Mouse (Mus musculus): ENCODE results near the gene Gm10964. TPM values are rescaled to one million over a fixed set of nuclear protein-coding genes. Genes with fewer than 3 reads are reported as not detected.

Gene Gm10964
- not detected for total RNA-seq (2021)
- long read RNA-seq, experiment 1, partial matches to known transcripts, result 0 of 3 reads
- long read RNA-seq, experiment 1, other reads (novel, unspliced or antisense), result 3 of 3 reads
- long read RNA-seq, experiment 2, result 0 reads

- DNase-seq (ENCODE audit: low spot score in 2 of 2), result no peak
- intact Hi-C loops (cut with DNase I), result loop anchor here (10.0 kb wide), 2 partner anchors 165 to 315 kb away; partner anchors contain the start of gene Syt6
Observed at GRCm38 (mm10) chr3:103739329-103739728, at the start of gene Gm10964. TSS of gene Gm10964 (plus strand) at chr3:103739366.

DNA sequence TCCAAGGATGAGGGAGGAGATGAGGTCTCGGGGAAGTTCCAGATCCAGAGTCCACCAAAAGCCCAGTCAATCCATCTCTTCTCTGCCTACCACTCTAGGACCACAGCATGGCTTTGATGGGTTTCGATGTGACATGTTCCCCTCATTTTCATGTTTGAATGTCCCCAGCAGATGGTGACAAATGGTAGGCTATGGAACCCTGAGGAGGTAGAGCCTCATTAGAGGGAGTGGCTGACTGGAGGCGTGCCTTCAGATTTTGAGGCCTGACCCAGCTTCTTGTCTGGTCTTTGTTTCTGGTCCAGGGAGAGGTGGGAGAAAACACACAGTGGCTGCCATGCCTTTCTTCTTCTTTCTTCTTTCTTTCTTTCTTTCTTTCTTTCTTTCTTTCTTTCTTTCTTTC lies 48.7 kb upstream of the Gm10964 start:
- no peak for DNase-seq (ENCODE audit: low spot score in 2 of 2)
- intact Hi-C loops (cut with DNase I), result no loop called here

- intact Hi-C loops (cut with DNase I), result no loop called here
- DNase-seq (ENCODE audit: low spot score in 2 of 2), result no peak
Observed at GRCm38 (mm10) chr3:103695556-103695955, 43.6 kb upstream of the Gm10964 start.

DNA sequence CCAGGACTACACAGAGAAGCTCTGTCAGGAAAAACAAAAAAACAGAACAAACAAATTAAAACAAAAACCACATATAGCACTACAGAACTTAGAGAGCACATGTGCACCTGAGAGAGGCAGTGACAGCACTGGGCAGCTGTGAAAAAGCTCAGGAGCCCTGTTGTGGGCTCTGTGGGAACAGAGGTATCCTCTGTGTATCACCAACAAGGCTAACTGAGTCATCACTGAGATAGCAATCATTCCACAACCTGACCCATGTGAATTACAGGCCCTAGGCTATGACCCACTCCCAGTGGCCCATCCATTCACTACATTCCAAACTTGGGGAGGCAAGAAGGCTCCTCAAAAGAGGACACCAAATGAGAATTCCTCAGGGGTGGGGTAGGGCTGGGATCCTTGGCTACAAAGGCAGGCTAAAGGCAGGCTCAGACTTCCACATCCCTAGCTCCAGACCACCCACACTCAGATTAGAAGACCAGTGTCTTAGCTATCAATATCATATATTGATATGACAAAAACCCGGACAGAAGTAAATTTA lies 42.7 kb upstream of the Gm10964 start:
- intact Hi-C loops (cut with DNase I), result no loop called here

GRCm38 (mm10) chr3:103704661-103705060 lies 34.5 kb upstream of the Gm10964 start:
- intact Hi-C loops (cut with DNase I), result no loop called here
- DNase-seq (ENCODE audit: low spot score in 2 of 2), result no peak

More for the DNA sequence above, 42.7 kb upstream of the Gm10964 start:
- no peak for DNase-seq (ENCODE audit: low spot score in 2 of 2)

- no peak for DNase-seq (ENCODE audit: low spot score in 2 of 2)
- intact Hi-C loops (cut with DNase I), result no loop called here
Observed at GRCm38 (mm10) chr3:103705426-103705825, 33.7 kb upstream of the Gm10964 start.

DNA sequence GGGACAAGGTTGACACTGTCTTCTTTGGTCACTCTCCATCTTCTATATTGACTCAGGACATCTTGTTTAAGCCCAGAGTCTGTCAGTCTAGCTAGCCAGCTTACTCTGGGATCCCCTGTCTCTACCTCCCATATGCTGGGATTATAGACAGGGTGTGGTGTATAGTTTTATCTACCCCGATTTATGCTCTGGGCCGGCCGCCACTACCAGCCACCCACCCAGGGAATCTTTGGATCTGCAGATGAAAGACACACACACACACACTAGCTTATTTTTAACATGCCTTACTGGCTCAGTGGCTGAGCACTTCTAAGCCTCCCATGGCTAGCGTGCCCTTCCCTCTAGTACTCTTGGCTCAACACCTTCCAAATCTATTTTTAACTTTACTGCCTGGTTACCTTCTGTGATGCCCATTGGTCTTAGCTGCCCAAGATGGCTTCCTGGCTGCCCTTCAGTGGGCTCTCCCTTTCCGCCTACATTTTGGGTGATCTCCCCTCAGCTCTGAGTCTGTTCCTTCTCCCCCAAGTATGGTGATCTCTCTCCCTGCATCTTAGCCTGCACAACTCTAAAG lies 29.6 kb upstream of the Gm10964 start:
- intact Hi-C loops (cut with DNase I), result no loop called here
- peak in 1 of 2 experiments; percentile 39 for DNase-seq (ENCODE audit: low spot score in 2 of 2)

- DNase-seq (ENCODE audit: low spot score in 2 of 2), result no peak
- intact Hi-C loops (cut with DNase I), result no loop called here
Observed at GRCm38 (mm10) chr3:103712196-103712595, 27.0 kb upstream of the Gm10964 start.

DNA sequence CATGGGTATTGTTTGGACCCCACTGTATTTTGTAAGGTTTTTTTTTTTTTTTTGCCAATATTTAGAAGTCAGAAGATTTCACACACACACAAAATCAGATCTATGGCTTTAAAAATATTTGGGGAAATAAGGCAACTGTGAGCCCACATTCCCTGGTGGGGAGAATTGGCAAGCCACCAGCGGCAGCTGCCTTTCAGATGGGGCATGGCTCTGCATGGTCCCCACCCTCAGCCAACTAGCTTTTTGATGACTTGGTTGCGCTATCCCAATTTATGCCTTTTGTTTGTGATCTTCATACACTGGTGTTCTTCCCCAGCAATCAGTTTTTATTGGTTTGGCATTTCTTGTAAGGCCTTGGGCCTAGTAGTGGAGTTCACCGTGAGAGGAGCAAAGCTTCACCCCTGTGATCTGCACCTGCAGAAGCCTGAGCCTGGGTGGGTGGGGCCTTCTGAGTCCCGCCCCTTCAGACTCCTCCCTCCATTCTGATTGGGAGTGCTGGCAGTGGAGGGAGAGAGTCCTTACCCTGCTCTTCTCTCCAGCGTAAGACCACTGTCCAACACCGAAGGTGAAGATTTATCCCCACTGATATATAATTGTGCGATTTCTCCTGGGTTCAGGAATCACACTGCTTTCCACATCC lies 24.8 kb upstream of the Gm10964 start:
- DNase-seq (ENCODE audit: low spot score in 2 of 2), result no peak
- intact Hi-C loops (cut with DNase I), result no loop called here

- no peak for DNase-seq (ENCODE audit: low spot score in 2 of 2)
- intact Hi-C loops (cut with DNase I), result no loop called here
Observed at GRCm38 (mm10) chr3:103714942-103715341, 24.2 kb upstream of the Gm10964 start.

DNA sequence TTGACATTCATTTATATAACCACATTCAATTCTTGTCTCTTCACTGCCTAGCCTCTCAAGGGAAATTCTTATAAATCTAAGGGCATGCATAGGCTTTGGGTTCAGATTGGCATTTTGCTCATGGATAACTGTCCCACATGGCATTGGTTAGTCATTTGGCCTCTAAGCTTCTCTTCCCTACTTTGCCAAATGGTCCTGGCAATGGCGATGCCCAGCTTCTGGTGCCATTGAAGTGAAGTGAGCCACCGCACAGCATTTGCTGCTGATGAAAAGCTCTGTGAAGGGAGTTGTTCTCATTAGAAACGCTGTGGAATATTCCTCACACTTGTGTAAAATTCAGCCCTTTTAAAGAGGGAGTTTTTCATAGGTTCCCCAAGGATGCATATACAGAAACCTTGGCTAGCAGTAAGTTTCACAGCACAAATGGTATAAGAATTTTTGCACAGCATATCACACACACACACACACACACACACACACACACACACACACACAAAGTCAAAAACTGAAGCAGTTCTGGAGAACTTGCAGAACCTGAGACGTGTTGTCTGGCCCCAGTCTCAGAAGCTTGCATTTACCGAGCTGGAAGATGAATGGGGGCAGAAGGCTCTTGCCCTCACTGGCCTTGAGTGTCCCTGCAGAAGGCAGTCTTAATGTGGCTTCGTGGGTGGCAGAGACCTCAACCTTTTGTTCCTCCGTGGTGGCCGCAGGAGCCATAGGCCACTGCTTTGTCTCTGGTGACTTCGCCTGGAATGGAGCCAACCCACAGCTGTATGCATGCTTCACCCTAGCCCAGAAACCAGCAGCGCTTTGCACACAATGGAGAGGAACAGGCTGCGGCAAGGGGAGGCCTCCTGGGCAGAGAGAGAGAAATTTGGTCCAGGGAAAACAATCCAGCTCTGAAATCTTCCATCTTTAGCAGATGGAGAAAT lies 23.1 kb upstream of the Gm10964 start:
- DNase-seq (ENCODE audit: low spot score in 2 of 2), result peak in 1 of 2 experiments; percentile 45
- intact Hi-C loops (cut with DNase I), result no loop called here

- intact Hi-C loops (cut with DNase I), result no loop called here
- no peak for DNase-seq (ENCODE audit: low spot score in 2 of 2)
Observed at GRCm38 (mm10) chr3:103716774-103717760, 22.1 kb upstream of the Gm10964 start.

GRCm38 (mm10) chr3:103718728-103719127 lies 20.4 kb upstream of the Gm10964 start:
- intact Hi-C loops (cut with DNase I), result no loop called here
- DNase-seq (ENCODE audit: low spot score in 2 of 2), result no peak

- no peak for DNase-seq (ENCODE audit: low spot score in 2 of 2)
- intact Hi-C loops (cut with DNase I), result no loop called here
Observed at GRCm38 (mm10) chr3:103724137-103724536, 15.0 kb upstream of the Gm10964 start.

DNA sequence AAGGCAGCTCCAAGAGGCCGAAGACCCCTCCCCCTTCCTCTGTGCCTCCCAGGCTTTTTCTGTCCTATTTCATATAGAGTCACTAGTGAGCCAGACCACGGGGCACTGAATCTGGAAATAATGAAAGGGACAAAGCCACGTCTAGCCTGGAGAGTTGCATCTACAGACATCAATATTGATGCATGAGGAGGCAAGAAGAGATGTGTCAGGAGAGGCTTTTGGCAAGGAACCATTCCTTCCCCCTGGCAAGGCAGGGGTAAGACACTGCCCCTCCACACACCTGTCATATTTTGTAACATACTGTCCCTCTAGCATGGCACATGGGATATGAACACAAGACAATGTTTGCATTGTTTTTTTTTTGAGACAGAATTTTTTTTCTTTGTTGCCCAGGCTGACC lies 12.5 kb upstream of the Gm10964 start:
- intact Hi-C loops (cut with DNase I), result no loop called here

DNA sequence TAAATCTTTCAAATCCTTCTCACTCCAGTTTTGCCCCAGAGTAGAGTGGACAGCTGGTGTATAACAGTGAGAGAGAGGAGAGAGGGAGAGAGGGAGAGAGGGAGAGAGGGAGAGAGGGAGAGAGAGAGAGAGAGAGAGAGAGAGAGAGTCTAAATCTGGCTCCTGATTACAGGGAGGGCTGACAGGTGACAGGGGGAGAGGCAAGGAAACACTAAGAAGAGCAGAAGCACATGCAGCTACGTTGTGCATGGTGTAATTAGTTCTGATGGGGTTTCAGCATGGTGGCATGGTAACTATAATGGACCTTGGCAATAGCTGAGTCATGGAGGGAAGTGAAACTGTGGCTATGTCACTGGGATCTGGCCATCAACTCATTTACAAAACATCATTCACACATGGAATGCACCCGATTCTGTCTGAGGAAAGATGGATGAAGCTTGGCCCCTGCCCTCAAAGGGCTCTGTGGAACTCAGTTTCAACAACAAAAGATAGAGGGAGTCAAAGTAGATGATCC lies 11.3 kb upstream of the Gm10964 start:
- DNase-seq (ENCODE audit: low spot score in 2 of 2), result no peak
- intact Hi-C loops (cut with DNase I), result no loop called here

More for the DNA sequence above, 12.5 kb upstream of the Gm10964 start:
- DNase-seq (ENCODE audit: low spot score in 2 of 2), result no peak

DNA sequence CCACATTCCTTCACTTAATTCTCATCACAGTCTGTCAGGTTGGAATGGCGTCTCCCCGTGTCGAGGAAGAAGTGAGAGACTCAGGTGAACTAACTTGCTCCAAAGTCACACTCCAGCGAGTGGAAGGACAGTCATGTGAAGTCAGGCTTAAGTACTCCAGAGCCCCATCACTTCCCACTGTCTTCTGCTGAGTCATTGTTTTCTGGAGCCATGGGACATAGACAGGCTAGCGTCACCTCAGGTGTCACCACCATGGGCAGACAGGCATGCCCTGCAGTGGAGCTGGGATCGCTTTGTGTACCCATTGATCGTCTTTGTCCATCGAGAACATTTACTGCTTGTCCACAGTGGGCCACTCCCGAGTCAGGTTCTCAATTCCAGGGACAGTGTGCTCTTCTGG lies 9.3 kb upstream of the Gm10964 start:
- DNase-seq (ENCODE audit: low spot score in 2 of 2), result no peak
- intact Hi-C loops (cut with DNase I), result loop anchor here (10.0 kb wide), 2 partner anchors 155 to 305 kb away; partner anchors contain the start of gene Syt6

- no peak for DNase-seq (ENCODE audit: low spot score in 2 of 2)
- intact Hi-C loops (cut with DNase I), result loop anchor here (10.0 kb wide), 2 partner anchors 157 to 307 kb away; partner anchors contain the start of gene Syt6
Observed at GRCm38 (mm10) chr3:103732116-103732515, 7.0 kb upstream of the Gm10964 start.
